Mouse (Mus musculus): Measurements from ENCODE around the gene Foxn1. TPM values are rescaled to one million over a fixed set of nuclear protein-coding genes. Genes with fewer than 3 reads are reported as not detected.

Gene Foxn1
- polyA plus RNA-seq, 1 experiment = not detected

GRCm38 (mm10) chr11:78396950-78397349 is 10.6 kb upstream of the Foxn1 start:
- WGBS = 72% methylated on average over 11 of the region's 11 CpGs
- H3K4me1 ChIP-seq (ENCODE audit: control insufficient read depth, insufficient read depth, low read length) = no peaks in the 10 kb centered on the region; the same call in 1 of the 2 replicates
- H3K27ac ChIP-seq (ENCODE audit: control insufficient read depth, insufficient read depth, low read depth, low read length, poor library complexity) = no peak overlapping the region
- TF ChIP-seq POLR2A (IDR thresholded peaks at IDR 0.05; ENCODE audit: borderline replicate concordance, control insufficient read depth, low read depth, low read length) (no peak), CTCF (IDR thresholded peaks at IDR 0.05; ENCODE audit: control insufficient read depth, insufficient read depth, low read length) (no peak)
- no peak overlapping the region for H3K4me3 ChIP-seq (replicated peaks; ENCODE audit: control insufficient read depth, low read depth, low read length)

- WGBS = 74% methylated on average over 3 of the region's 3 CpGs
- H3K4me3 ChIP-seq (replicated peaks; ENCODE audit: control insufficient read depth, low read depth, low read length) = no peak overlapping the region
- TF ChIP-seq POLR2A (IDR thresholded peaks at IDR 0.05; ENCODE audit: borderline replicate concordance, control insufficient read depth, low read depth, low read length) (no peak), CTCF (IDR thresholded peaks at IDR 0.05; ENCODE audit: control insufficient read depth, insufficient read depth, low read length) (no peak)
- no peaks in the 10 kb centered on the region; the same call in 1 of the 2 replicates for H3K4me1 ChIP-seq (ENCODE audit: control insufficient read depth, insufficient read depth, low read length)
- no peak overlapping the region for H3K27ac ChIP-seq (ENCODE audit: control insufficient read depth, insufficient read depth, low read depth, low read length, poor library complexity)
These were observed 6.4 kb upstream of the Foxn1 start for GRCm38 (mm10) chr11:78392728-78393127.

GRCm38 (mm10) chr11:78385776-78386175 is 582 bp downstream of the Foxn1 start:
- H3K4me1 ChIP-seq (ENCODE audit: control insufficient read depth, insufficient read depth, low read length) = no peaks in the 10 kb centered on the region
- no peak overlapping the region for H3K4me3 ChIP-seq (replicated peaks; ENCODE audit: control insufficient read depth, low read depth, low read length)
- no peak for TF ChIP-seq CTCF (IDR thresholded peaks at IDR 0.05; ENCODE audit: control insufficient read depth, insufficient read depth, low read length)
- no peak for TF ChIP-seq POLR2A (IDR thresholded peaks at IDR 0.05; ENCODE audit: borderline replicate concordance, control insufficient read depth, low read depth, low read length)
- 83% methylated on average over 10 of the region's 10 CpGs for WGBS
- H3K27ac ChIP-seq (ENCODE audit: control insufficient read depth, insufficient read depth, low read depth, low read length, poor library complexity) = no peak overlapping the region

- 65% methylated on average over 5 of the region's 5 CpGs for WGBS
- TF ChIP-seq POLR2A (IDR thresholded peaks at IDR 0.05; ENCODE audit: borderline replicate concordance, control insufficient read depth, low read depth, low read length) = no peak
- no peak for TF ChIP-seq CTCF (IDR thresholded peaks at IDR 0.05; ENCODE audit: control insufficient read depth, insufficient read depth, low read length)
- no peak overlapping the region for H3K4me3 ChIP-seq (replicated peaks; ENCODE audit: control insufficient read depth, low read depth, low read length)
These were observed 3.7 kb downstream of the Foxn1 start for GRCm38 (mm10) chr11:78382701-78383100.

GRCm38 (mm10) chr11:78382286-78382685 is 4.1 kb downstream of the Foxn1 start:
- H3K27ac ChIP-seq (ENCODE audit: control insufficient read depth, insufficient read depth, low read depth, low read length, poor library complexity) = no peak overlapping the region
- no peak overlapping the region for H3K4me3 ChIP-seq (replicated peaks; ENCODE audit: control insufficient read depth, low read depth, low read length)
- TF ChIP-seq CTCF (IDR thresholded peaks at IDR 0.05; ENCODE audit: control insufficient read depth, insufficient read depth, low read length) (no peak), POLR2A (IDR thresholded peaks at IDR 0.05; ENCODE audit: borderline replicate concordance, control insufficient read depth, low read depth, low read length) (no peak)
- WGBS = 77% methylated on average over 7 of the region's 7 CpGs
- H3K4me1 ChIP-seq (ENCODE audit: control insufficient read depth, insufficient read depth, low read length) = no peaks in the 10 kb centered on the region

More at GRCm38 (mm10) chr11:78382701-78383100, 3.7 kb downstream of the Foxn1 start:
- H3K4me1 ChIP-seq (ENCODE audit: control insufficient read depth, insufficient read depth, low read length) = no peaks in the 10 kb centered on the region
- H3K27ac ChIP-seq (ENCODE audit: control insufficient read depth, insufficient read depth, low read depth, low read length, poor library complexity) = no peak overlapping the region

- Histone ChIP-seq H3K27ac (ENCODE audit: control insufficient read depth, insufficient read depth, low read depth, low read length, poor library complexity) (no peak overlapping the region), H3K4me1 (ENCODE audit: control insufficient read depth, insufficient read depth, low read length) (no peaks in the 10 kb centered on the region), H3K4me3 (replicated peaks; ENCODE audit: control insufficient read depth, low read depth, low read length) (no peak overlapping the region)
- WGBS = 75% methylated on average over 3 of the region's 3 CpGs
- TF ChIP-seq POLR2A (IDR thresholded peaks at IDR 0.05; ENCODE audit: borderline replicate concordance, control insufficient read depth, low read depth, low read length) (no peak), CTCF (IDR thresholded peaks at IDR 0.05; ENCODE audit: control insufficient read depth, insufficient read depth, low read length) (no peak)
These were observed 5.4 kb downstream of the Foxn1 start for GRCm38 (mm10) chr11:78380996-78381395.

GRCm38 (mm10) chr11:78380351-78380750 is 6.0 kb downstream of the Foxn1 start:
- no peak overlapping the region for H3K27ac ChIP-seq (ENCODE audit: control insufficient read depth, insufficient read depth, low read depth, low read length, poor library complexity)
- TF ChIP-seq CTCF (IDR thresholded peaks at IDR 0.05; ENCODE audit: control insufficient read depth, insufficient read depth, low read length) = no peak
- no peak for TF ChIP-seq POLR2A (IDR thresholded peaks at IDR 0.05; ENCODE audit: borderline replicate concordance, control insufficient read depth, low read depth, low read length)
- H3K4me1 ChIP-seq (ENCODE audit: control insufficient read depth, insufficient read depth, low read length) = no peaks in the 10 kb centered on the region
- 79% methylated on average over 4 of the region's 4 CpGs for WGBS
- no peak overlapping the region for H3K4me3 ChIP-seq (replicated peaks; ENCODE audit: control insufficient read depth, low read depth, low read length)

- no peak for TF ChIP-seq CTCF (IDR thresholded peaks at IDR 0.05; ENCODE audit: control insufficient read depth, insufficient read depth, low read length)
- TF ChIP-seq POLR2A (IDR thresholded peaks at IDR 0.05; ENCODE audit: borderline replicate concordance, control insufficient read depth, low read depth, low read length) = no peak
- 28% methylated on average over 12 of the region's 12 CpGs for WGBS
- H3K4me3 ChIP-seq (replicated peaks; ENCODE audit: control insufficient read depth, low read depth, low read length) = no peak overlapping the region
- H3K27ac ChIP-seq (ENCODE audit: control insufficient read depth, insufficient read depth, low read depth, low read length, poor library complexity) = no peak overlapping the region
- no peaks in the 10 kb centered on the region for H3K4me1 ChIP-seq (ENCODE audit: control insufficient read depth, insufficient read depth, low read length)
These were observed 8.7 kb downstream of the Foxn1 start for GRCm38 (mm10) chr11:78377549-78378159.

- WGBS = 89% methylated on average over 8 of the region's 8 CpGs
- H3K4me3 ChIP-seq (replicated peaks; ENCODE audit: control insufficient read depth, low read depth, low read length) = no peak overlapping the region
- no peak for TF ChIP-seq POLR2A (IDR thresholded peaks at IDR 0.05; ENCODE audit: borderline replicate concordance, control insufficient read depth, low read depth, low read length)
- no peak for TF ChIP-seq CTCF (IDR thresholded peaks at IDR 0.05; ENCODE audit: control insufficient read depth, insufficient read depth, low read length)
- H3K4me1 ChIP-seq (ENCODE audit: control insufficient read depth, insufficient read depth, low read length) = no peaks in the 10 kb centered on the region
- H3K27ac ChIP-seq (ENCODE audit: control insufficient read depth, insufficient read depth, low read depth, low read length, poor library complexity) = no peak overlapping the region
These were observed 12.2 kb downstream of the Foxn1 start for GRCm38 (mm10) chr11:78374147-78374546.

Data from bone marrow, adult 2 months (tissue).